Mouse (Mus musculus): Measurements from ENCODE around the gene Cdk13. TPM values are rescaled to one million over a fixed set of nuclear protein-coding genes. Genes with fewer than 3 reads are reported as not detected.

Gene Cdk13
- polyA plus RNA-seq, 1 experiment: 30.3 TPM

GRCm38 (mm10) chr13:17702311-17702710 lies 102.6 kb downstream of the Cdk13 start:
- no peak for TF ChIP-seq POLR2A (IDR thresholded peaks at IDR 0.05; ENCODE audit: extremely low read depth, insufficient read depth, low read length)
- no peak for TF ChIP-seq CTCF (IDR thresholded peaks at IDR 0.05; ENCODE audit: extremely low read depth, insufficient read depth, low read length)
- H3K4me3 ChIP-seq (ENCODE audit: insufficient read depth, low read length): no peak overlapping the region
- no peak overlapping the region for H3K27ac ChIP-seq (ENCODE audit: insufficient read depth, low read length)
- H3K4me1 ChIP-seq (ENCODE audit: control insufficient read depth, insufficient read depth, low read length): no peaks in the 10 kb centered on the region

GRCm38 (mm10) chr13:17701322-17701721 lies 103.6 kb downstream of the Cdk13 start:
- TF ChIP-seq POLR2A (IDR thresholded peaks at IDR 0.05; ENCODE audit: extremely low read depth, insufficient read depth, low read length): no peak
- TF ChIP-seq CTCF (IDR thresholded peaks at IDR 0.05; ENCODE audit: extremely low read depth, insufficient read depth, low read length): no peak
- Histone ChIP-seq H3K4me1 (ENCODE audit: control insufficient read depth, insufficient read depth, low read length) (no peaks in the 10 kb centered on the region), H3K4me3 (ENCODE audit: insufficient read depth, low read length) (no peak overlapping the region), H3K27ac (ENCODE audit: insufficient read depth, low read length) (no peak overlapping the region)

GRCm38 (mm10) chr13:17700090-17700715 lies 104.7 kb downstream of the Cdk13 start:
- Histone ChIP-seq H3K4me3 (ENCODE audit: insufficient read depth, low read length) (no peak overlapping the region), H3K27ac (ENCODE audit: insufficient read depth, low read length) (no peak overlapping the region), H3K4me1 (ENCODE audit: control insufficient read depth, insufficient read depth, low read length) (no peaks in the 10 kb centered on the region)
- TF ChIP-seq POLR2A (IDR thresholded peaks at IDR 0.05; ENCODE audit: extremely low read depth, insufficient read depth, low read length) (no peak), CTCF (IDR thresholded peaks at IDR 0.05; ENCODE audit: extremely low read depth, insufficient read depth, low read length) (no peak)

GRCm38 (mm10) chr13:17695898-17696580 lies 108.9 kb downstream of the Cdk13 start:
- no peak for TF ChIP-seq POLR2A (IDR thresholded peaks at IDR 0.05; ENCODE audit: extremely low read depth, insufficient read depth, low read length)
- TF ChIP-seq CTCF (IDR thresholded peaks at IDR 0.05; ENCODE audit: extremely low read depth, insufficient read depth, low read length): no peak
- H3K4me3 ChIP-seq (ENCODE audit: insufficient read depth, low read length): peak overlapping the region; percentile 96
- no peak overlapping the region; the same call in 1 of the 2 replicates for H3K27ac ChIP-seq (ENCODE audit: insufficient read depth, low read length)
- no peaks in the 10 kb centered on the region for H3K4me1 ChIP-seq (ENCODE audit: control insufficient read depth, insufficient read depth, low read length)

GRCm38 (mm10) chr13:17694911-17695699 lies 109.8 kb downstream of the Cdk13 start, which contains the start of the genes Mplkip and Sugct:
TSS of gene Mplkip (plus strand) at chr13:17695192.
TSS of gene Sugct (minus strand) at chr13:17695553.
- TF ChIP-seq POLR2A (IDR thresholded peaks at IDR 0.05; ENCODE audit: extremely low read depth, insufficient read depth, low read length): peak; percentile 87
- TF ChIP-seq CTCF (IDR thresholded peaks at IDR 0.05; ENCODE audit: extremely low read depth, insufficient read depth, low read length): no peak
- Histone ChIP-seq H3K4me3 (ENCODE audit: insufficient read depth, low read length) (peak within 1 kb of the TSS; percentile 96), H3K27ac (ENCODE audit: insufficient read depth, low read length) (peak within 1 kb of the TSS; percentile 92), H3K4me1 (ENCODE audit: control insufficient read depth, insufficient read depth, low read length) (no peaks in the 10 kb centered on the region)

GRCm38 (mm10) chr13:17694414-17694813 lies 110.5 kb downstream of the Cdk13 start:
- H3K27ac ChIP-seq (ENCODE audit: insufficient read depth, low read length): no peak overlapping the region; the same call in 1 of the 2 replicates
- H3K4me1 ChIP-seq (ENCODE audit: control insufficient read depth, insufficient read depth, low read length): no peaks in the 10 kb centered on the region
- TF ChIP-seq POLR2A (IDR thresholded peaks at IDR 0.05; ENCODE audit: extremely low read depth, insufficient read depth, low read length): no peak
- H3K4me3 ChIP-seq (ENCODE audit: insufficient read depth, low read length): peak overlapping the region; percentile 96

- no peak overlapping the region for H3K27ac ChIP-seq (ENCODE audit: insufficient read depth, low read length)
- H3K4me1 ChIP-seq (ENCODE audit: control insufficient read depth, insufficient read depth, low read length): no peaks in the 10 kb centered on the region
- peak overlapping the region; percentile 96; the same call in 1 of the 2 replicates for H3K4me3 ChIP-seq (ENCODE audit: insufficient read depth, low read length)
- no peak for TF ChIP-seq CTCF (IDR thresholded peaks at IDR 0.05; ENCODE audit: extremely low read depth, insufficient read depth, low read length)
- no peak for TF ChIP-seq POLR2A (IDR thresholded peaks at IDR 0.05; ENCODE audit: extremely low read depth, insufficient read depth, low read length)
These were observed 111.1 kb downstream of the Cdk13 start for GRCm38 (mm10) chr13:17693816-17694215.

- Histone ChIP-seq H3K27ac (ENCODE audit: insufficient read depth, low read length) (no peak overlapping the region), H3K4me3 (ENCODE audit: insufficient read depth, low read length) (no peak overlapping the region), H3K4me1 (ENCODE audit: control insufficient read depth, insufficient read depth, low read length) (no peaks in the 10 kb centered on the region)
- no peak for TF ChIP-seq POLR2A (IDR thresholded peaks at IDR 0.05; ENCODE audit: extremely low read depth, insufficient read depth, low read length)
- TF ChIP-seq CTCF (IDR thresholded peaks at IDR 0.05; ENCODE audit: extremely low read depth, insufficient read depth, low read length): no peak
These were observed 113.5 kb downstream of the Cdk13 start for GRCm38 (mm10) chr13:17691436-17691835.

GRCm38 (mm10) chr13:17690686-17691085 lies 114.2 kb downstream of the Cdk13 start:
- H3K4me1 ChIP-seq (ENCODE audit: control insufficient read depth, insufficient read depth, low read length): no peaks in the 10 kb centered on the region
- TF ChIP-seq CTCF (IDR thresholded peaks at IDR 0.05; ENCODE audit: extremely low read depth, insufficient read depth, low read length): no peak
- TF ChIP-seq POLR2A (IDR thresholded peaks at IDR 0.05; ENCODE audit: extremely low read depth, insufficient read depth, low read length): no peak
- H3K27ac ChIP-seq (ENCODE audit: insufficient read depth, low read length): no peak overlapping the region

More at GRCm38 (mm10) chr13:17690686-17691085, 114.2 kb downstream of the Cdk13 start:
- H3K4me3 ChIP-seq (ENCODE audit: insufficient read depth, low read length): no peak overlapping the region
